Mouse (Mus musculus) limb, embryonic 12.5 days (tissue): ENCODE results near the gene Slc11a2. TPM values are rescaled to one million over a fixed set of nuclear protein-coding genes. Genes with fewer than 3 reads are reported as not detected.
A peak's percentile ranks its signal among the peaks of the same experiment; 100 is the strongest.
"Not testable (repeated sequence)": the region's sequence is repeated elsewhere in the genome, so short reads cannot be mapped to it uniquely, and the experiment has no call there.

Experiments
- ATAC-seq: fragments of 200-750 bp; cut with Nextera tagmentation; 2 replicates; pipeline ENCODE4 v1.8.0; 2017; ENCODE audit warnings: low read depth, moderate TSS enrichment; ENCODE audit not compliant: insufficient number of reproducible peaks, insufficient read depth, low FRiP score, low TSS enrichment
- H3K27ac ChIP-seq: fragments of 300-500 bp; sonication (generic); 2 replicates; pipeline ENCODE4 v1.5.1; 2016; ENCODE audit warnings: mild to moderate bottlenecking, moderate library complexity
- H3K27me3 ChIP-seq: fragments of 300-500 bp; sonication (generic); 2 replicates; pipeline ENCODE4 v1.6.1; 2016; ENCODE audit warnings: mild to moderate bottlenecking, moderate library complexity
- H3K36me3 ChIP-seq: fragments of 300-500 bp; sonication (generic); 2 replicates; pipeline ENCODE4 v1.6.1; 2016; ENCODE audit warnings: mild to moderate bottlenecking, moderate library complexity
- H3K4me1 ChIP-seq: fragments of 300-500 bp; sonication (generic); replicated peaks from 2 replicates; pipeline ENCODE4 v1.6.1; 2016
- H3K4me2 ChIP-seq: fragments of 300-500 bp; sonication (generic); 2 replicates; pipeline ENCODE4 v1.6.1; 2016; ENCODE audit warnings: mild to moderate bottlenecking, moderate library complexity
- H3K4me3 ChIP-seq: fragments of 300-500 bp; sonication (generic); replicated peaks from 2 replicates; pipeline ENCODE4 v1.5.1; 2016; ENCODE audit warnings: mild to moderate bottlenecking
- H3K9ac ChIP-seq: fragments of 300-500 bp; sonication (generic); replicated peaks from 2 replicates; pipeline ENCODE4 v1.6.1; 2016; ENCODE audit warnings: mild to moderate bottlenecking, moderate library complexity
- H3K9me3 ChIP-seq: fragments of 300-500 bp; sonication (generic); 2 replicates; pipeline ENCODE4 v1.6.1; 2016; ENCODE audit warnings: mild to moderate bottlenecking, moderate library complexity
- WGBS: fragments of 180-500 bp; shearing (Covaris S2); methylation state at CpG from one replicate; pipeline ENCODE4 v1.1.7; 2016; 5-methylcytosine and 5-hydroxymethylcytosine counted together
- polyA plus RNA-seq: library from polyadenylated mRNA; unstranded; fragments of >200 nt; fragmentation: Nextera tagmentation; extraction: Ambion mirVana; gene quantifications from 2 replicates; pipeline ENCODE4 v1.2.1, GENCODE M21; 2016

Slc11a2 gene
- polyA plus RNA-seq, 1 experiment from 2014 or later: 22.8 TPM

GRCm38 (mm10) chr15:100436112-100436511 is 11.2 kb upstream of the Slc11a2 start:
- no peak overlapping the region for H3K4me3 ChIP-seq
- H3K36me3 ChIP-seq: no peaks in the 10 kb centered on the region
- H3K27me3 ChIP-seq: no peaks in the 10 kb centered on the region
- H3K9ac ChIP-seq: no peak overlapping the region
- no peak overlapping the region for H3K27ac ChIP-seq
- WGBS: 92% methylated on average over 4 of the region's 4 CpGs
- no peak overlapping the region for H3K4me2 ChIP-seq
- no peaks in the 10 kb centered on the region for H3K4me1 ChIP-seq
- no peak for ATAC-seq
- H3K9me3 ChIP-seq: no peaks in the 10 kb centered on the region

GRCm38 (mm10) chr15:100433234-100433633 is 8.4 kb upstream of the Slc11a2 start:
- Histone ChIP-seq H3K4me2 (no peak overlapping the region), H3K27ac (no peak overlapping the region), H3K36me3 (no peaks in the 10 kb centered on the region), H3K4me3 (no peak overlapping the region), H3K9ac (no peak overlapping the region), H3K27me3 (no peaks in the 10 kb centered on the region), H3K9me3 (no peaks in the 10 kb centered on the region), H3K4me1 (no peaks in the 10 kb centered on the region)
- 64% methylated on average over 4 of the region's 4 CpGs for WGBS
- no peak for ATAC-seq

GRCm38 (mm10) chr15:100429959-100430565 is 5.2 kb upstream of the Slc11a2 start:
- WGBS: 73% methylated on average over 11 of the region's 11 CpGs
- H3K9me3 ChIP-seq: 0 out of 2 replicates have a peak, but pooled peaks cover 5% of the 10 kb centered on the region
- no peaks in the 10 kb centered on the region for H3K36me3 ChIP-seq
- H3K9ac ChIP-seq: no peak overlapping the region
- no peaks in the 10 kb centered on the region; the same call in 1 of the 2 replicates for H3K27me3 ChIP-seq
- no peak for ATAC-seq
- no peaks in the 10 kb centered on the region for H3K4me1 ChIP-seq
- H3K27ac ChIP-seq: no peak overlapping the region
- no peak overlapping the region for H3K4me3 ChIP-seq
- no peak overlapping the region for H3K4me2 ChIP-seq

- Histone ChIP-seq H3K9ac (no peak overlapping the region), H3K4me3 (no peak overlapping the region), H3K4me1 (peaks cover 15% of the 10 kb centered on the region), H3K9me3 (0 out of 2 replicates have a peak, but pooled peaks cover 5% of the 10 kb centered on the region), H3K27ac (no peak overlapping the region), H3K27me3 (peaks cover 8% of the 10 kb centered on the region), H3K36me3 (no peaks in the 10 kb centered on the region), H3K4me2 (no peak overlapping the region)
- ATAC-seq: no peak
- 57% methylated on average over 13 of the region's 13 CpGs for WGBS
These were observed 3.5 kb upstream of the Slc11a2 start for GRCm38 (mm10) chr15:100428296-100428905.

- Histone ChIP-seq H3K4me2 (peak overlapping the region; percentile 93), H3K36me3 (no peaks in the 10 kb centered on the region), H3K4me1 (peaks cover 49% of the 10 kb centered on the region), H3K4me3 (peak overlapping the region; percentile 95), H3K27ac (no peak overlapping the region), H3K27me3 (peaks cover 8% of the 10 kb centered on the region), H3K9me3 (0 out of 2 replicates have a peak, but pooled peaks cover 5% of the 10 kb centered on the region), H3K9ac (peak overlapping the region; percentile 37; the same call in 1 of the 2 replicates)
- ATAC-seq: no peak
- 2% methylated on average over 14 of the region's 14 CpGs for WGBS
These were observed 956 bp downstream of the Slc11a2 start for GRCm38 (mm10) chr15:100423916-100424315.

- 0 out of 2 replicates have a peak overlapping the region, but pooled peaks have one; percentile 45 for H3K27ac ChIP-seq
These were observed 1.7 kb downstream of the Slc11a2 start for GRCm38 (mm10) chr15:100422899-100423860.

GRCm38 (mm10) chr15:100422476-100422875 is 2.4 kb downstream of the Slc11a2 start:
- peak; percentile 48; the same call in 1 of the 2 replicates for ATAC-seq
- Histone ChIP-seq H3K4me1 (peaks cover 49% of the 10 kb centered on the region), H3K9me3 (0 out of 2 replicates have a peak, but pooled peaks cover 5% of the 10 kb centered on the region), H3K4me3 (peak overlapping the region; percentile 95), H3K9ac (peak overlapping the region; percentile 91), H3K27ac (0 out of 2 replicates have a peak overlapping the region, but pooled peaks have one; percentile 45), H3K27me3 (peaks cover 8% of the 10 kb centered on the region), H3K4me2 (peak overlapping the region; percentile 93), H3K36me3 (no peaks in the 10 kb centered on the region)
- under 1% methylated on average over 44 of the region's 44 CpGs for WGBS

More at GRCm38 (mm10) chr15:100422899-100423860, 1.7 kb downstream of the Slc11a2 start:
- Histone ChIP-seq H3K27me3 (peaks cover 8% of the 10 kb centered on the region), H3K36me3 (no peaks in the 10 kb centered on the region), H3K9me3 (0 out of 2 replicates have a peak, but pooled peaks cover 5% of the 10 kb centered on the region), H3K4me1 (peaks cover 49% of the 10 kb centered on the region), H3K9ac (peak overlapping the region; percentile 91), H3K4me2 (peak overlapping the region; percentile 93), H3K4me3 (peak overlapping the region; percentile 95)
- ATAC-seq: peak; percentile 94
- WGBS: under 1% methylated on average over 57 of the region's 65 CpGs

GRCm38 (mm10) chr15:100421758-100422197 is 3.1 kb downstream of the Slc11a2 start, which contains the start of gene Gm5475:
TSS of gene Gm5475 (plus strand) at chr15:100422147.
- Histone ChIP-seq H3K27ac (0 out of 2 replicates have a peak within 1 kb of the TSS, but pooled peaks have one; percentile 45), H3K4me2 (peak within 1 kb of the TSS; percentile 93), H3K9ac (peak within 1 kb of the TSS; percentile 91), H3K4me3 (peak within 1 kb of the TSS; percentile 95), H3K4me1 (peaks cover 49% of the 10 kb centered on the region)
- H3K27me3 ChIP-seq, H3K36me3 ChIP-seq, H3K9me3 ChIP-seq, ATAC-seq: not testable (repeated sequence)
- whole genome bisulfite sequencing: 19% methylated on average over 3 of the region's 3 CpGs

GRCm38 (mm10) chr15:100421059-100421757 is 3.7 kb downstream of the Slc11a2 start:
- Histone ChIP-seq H3K4me2 (peak overlapping the region; percentile 93), H3K9me3 (0 out of 2 replicates have a peak, but pooled peaks cover 5% of the 10 kb centered on the region), H3K27me3 (peaks cover 8% of the 10 kb centered on the region), H3K9ac (no peak overlapping the region), H3K4me1 (peaks cover 51% of the 10 kb centered on the region), H3K36me3 (no peaks in the 10 kb centered on the region), H3K4me3 (no peak overlapping the region; the same call in 1 of the 2 replicates), H3K27ac (no peak overlapping the region)
- WGBS: 39% methylated on average over 8 of the region's 8 CpGs
- ATAC-seq: no peak
